Mouse (Mus musculus) neural tube, embryonic 11.5 days (tissue): ENCODE results near the gene Kcnc1. TPM values are rescaled to one million over a fixed set of nuclear protein-coding genes. Genes with fewer than 3 reads are reported as not detected.

Source experiments
- ATAC-seq: fragments of 200-750 bp; cut with Nextera tagmentation; 2 replicates; pipeline ENCODE4 v1.8.0; 2017; ENCODE audit warnings: moderate number of reproducible peaks, mild to moderate bottlenecking, moderate TSS enrichment, moderate library complexity; ENCODE audit not compliant: insufficient read depth, low FRiP score, low TSS enrichment
- DNase-seq: peaks from one replicate; pipeline ENCODE4 v3.0.0-alpha.2; 2015; ENCODE audit warnings: low spot score
- H3K27ac ChIP-seq: fragments of 300-500 bp; sonication (generic); 2 replicates; pipeline ENCODE4 v1.5.1; 2014; ENCODE audit warnings: low read depth, mild to moderate bottlenecking, low read length
- H3K27me3 ChIP-seq: fragments of 300-500 bp; sonication (generic); 2 replicates; pipeline ENCODE4 v1.6.1; 2014; ENCODE audit warnings: mild to moderate bottlenecking, low read length, mixed read lengths; ENCODE audit not compliant: control insufficient read depth, insufficient read depth
- H3K36me3 ChIP-seq: fragments of 300-500 bp; sonication (generic); 2 replicates; pipeline ENCODE4 v1.6.1; 2014; ENCODE audit warnings: mild to moderate bottlenecking, low read length, moderate library complexity, mixed read lengths; ENCODE audit not compliant: control insufficient read depth, insufficient read depth
- H3K4me1 ChIP-seq: fragments of 300-500 bp; sonication (generic); 2 replicates; pipeline ENCODE4 v1.6.1; 2014; ENCODE audit warnings: low read length, mixed read lengths; ENCODE audit not compliant: control insufficient read depth, insufficient read depth
- H3K4me2 ChIP-seq: fragments of 300-500 bp; sonication (generic); 2 replicates; pipeline ENCODE4 v1.6.1; 2014; ENCODE audit warnings: low read depth, mild to moderate bottlenecking, moderate library complexity
- H3K4me3 ChIP-seq: fragments of 300-500 bp; sonication (generic); 2 replicates; pipeline ENCODE4 v1.5.1; 2014; ENCODE audit warnings: low read depth, low read length
- H3K9ac ChIP-seq: fragments of 300-500 bp; sonication (generic); 2 replicates; pipeline ENCODE4 v1.6.1; 2014; ENCODE audit warnings: mild to moderate bottlenecking, low read length
- H3K9me3 ChIP-seq: fragments of 300-500 bp; sonication (generic); 2 replicates; pipeline ENCODE4 v1.6.1; 2016; ENCODE audit warnings: low read length; ENCODE audit not compliant: control insufficient read depth
- WGBS: fragments of 180-500 bp; shearing (Covaris S2); extraction: QIAGEN DNeasy Blood & Tissue Kit; methylation state at CpG from one replicate; pipeline ENCODE4 v1.1.7; 2014; 5-methylcytosine and 5-hydroxymethylcytosine counted together
- polyA plus RNA-seq: library from polyadenylated mRNA; unstranded; fragments of >200 nt; fragmentation: Nextera tagmentation; extraction: Ambion mirVana; gene quantifications from 2 replicates; pipeline ENCODE4 v1.2.1, GENCODE M21; 2014

Kcnc1 gene
- polyA plus RNA-seq, 1 experiment from 2014 or later = 3.7 TPM

GRCm38 (mm10) chr7:46422052-46422763, 25.9 kb downstream of the Kcnc1 start:
- H3K4me2 ChIP-seq = no peak overlapping the region
- 59% methylated on average over 8 of the region's 8 CpGs for WGBS
- H3K27ac ChIP-seq = no peak overlapping the region
- ATAC-seq (peak; percentile 72), DNase-seq (peak; percentile 29)
- no peaks in the 10 kb centered on the region for H3K9me3 ChIP-seq
- peaks cover 12% of the 10 kb centered on the region for H3K4me1 ChIP-seq
- no peaks in the 10 kb centered on the region for H3K27me3 ChIP-seq
- H3K36me3 ChIP-seq = no peaks in the 10 kb centered on the region
- H3K4me3 ChIP-seq = no peak overlapping the region
- no peak overlapping the region for H3K9ac ChIP-seq

- peak; percentile 77 for ATAC-seq
- no peak overlapping the region for H3K4me3 ChIP-seq
- no peak overlapping the region for H3K9ac ChIP-seq
- DNase-seq = peak; percentile 79
- no peaks in the 10 kb centered on the region for H3K9me3 ChIP-seq
- H3K27me3 ChIP-seq = no peaks in the 10 kb centered on the region
- 0 out of 2 replicates have a peak overlapping the region, but pooled peaks have one; percentile 1 for H3K27ac ChIP-seq
- H3K4me2 ChIP-seq = no peak overlapping the region
- 68% methylated on average over 18 of the region's 18 CpGs for WGBS
- H3K36me3 ChIP-seq = no peaks in the 10 kb centered on the region
- peaks cover 12% of the 10 kb centered on the region for H3K4me1 ChIP-seq
Observed at GRCm38 (mm10) chr7:46422764-46423412, 26.6 kb downstream of the Kcnc1 start.

GRCm38 (mm10) chr7:46423951-46424350, 27.7 kb downstream of the Kcnc1 start:
- WGBS = 76% methylated on average over 3 of the region's 3 CpGs
- no peaks in the 10 kb centered on the region for H3K27me3 ChIP-seq
- H3K27ac ChIP-seq = no peak overlapping the region
- H3K4me1 ChIP-seq = peaks cover 12% of the 10 kb centered on the region
- no peak for ATAC-seq
- no peak overlapping the region for H3K4me2 ChIP-seq
- H3K9ac ChIP-seq = no peak overlapping the region
- no peaks in the 10 kb centered on the region for H3K9me3 ChIP-seq
- no peak overlapping the region for H3K4me3 ChIP-seq
- no peak for DNase-seq
- H3K36me3 ChIP-seq = no peaks in the 10 kb centered on the region

GRCm38 (mm10) chr7:46425012-46425411, 28.7 kb downstream of the Kcnc1 start:
- Histone ChIP-seq H3K27me3 (no peaks in the 10 kb centered on the region), H3K4me1 (peaks cover 12% of the 10 kb centered on the region), H3K36me3 (no peaks in the 10 kb centered on the region), H3K4me3 (no peak overlapping the region), H3K9me3 (no peaks in the 10 kb centered on the region), H3K27ac (no peak overlapping the region), H3K9ac (no peak overlapping the region), H3K4me2 (no peak overlapping the region)
- DNase-seq = no peak
- no peak for ATAC-seq
- WGBS = 72% methylated on average over 4 of the region's 4 CpGs

- DNase-seq (peak; percentile 29), ATAC-seq (peak; percentile 81)
- no peak overlapping the region for H3K27ac ChIP-seq
- no peaks in the 10 kb centered on the region for H3K9me3 ChIP-seq
- H3K36me3 ChIP-seq = no peaks in the 10 kb centered on the region
- H3K4me3 ChIP-seq = no peak overlapping the region
- no peak overlapping the region for H3K9ac ChIP-seq
- no peak overlapping the region for H3K4me2 ChIP-seq
- H3K27me3 ChIP-seq = no peaks in the 10 kb centered on the region
- WGBS = 58% methylated on average over 5 of the region's 5 CpGs
- no peaks in the 10 kb centered on the region for H3K4me1 ChIP-seq
Observed at GRCm38 (mm10) chr7:46433874-46434273, 37.6 kb downstream of the Kcnc1 start.

GRCm38 (mm10) chr7:46435833-46436232, 39.5 kb downstream of the Kcnc1 start:
- 89% methylated on average over 5 of the region's 5 CpGs for WGBS
- Histone ChIP-seq H3K9me3 (no peaks in the 10 kb centered on the region), H3K4me3 (no peak overlapping the region), H3K27me3 (no peaks in the 10 kb centered on the region), H3K4me1 (no peaks in the 10 kb centered on the region), H3K27ac (no peak overlapping the region), H3K36me3 (no peaks in the 10 kb centered on the region), H3K9ac (no peak overlapping the region), H3K4me2 (no peak overlapping the region)
- DNase-seq (no peak), ATAC-seq (no peak)

- WGBS = 20% methylated on average over 9 of the region's 9 CpGs
- H3K9me3 ChIP-seq = no peaks in the 10 kb centered on the region
- ATAC-seq = no peak
Observed at GRCm38 (mm10) chr7:46438537-46439141, 42.3 kb downstream of the Kcnc1 start.

GRCm38 (mm10) chr7:46443163-46443562, 46.9 kb downstream of the Kcnc1 start:
- Histone ChIP-seq H3K27me3 (no peaks in the 10 kb centered on the region), H3K9ac (no peak overlapping the region), H3K4me3 (no peak overlapping the region), H3K9me3 (no peaks in the 10 kb centered on the region), H3K4me1 (no peaks in the 10 kb centered on the region), H3K4me2 (no peak overlapping the region), H3K27ac (no peak overlapping the region), H3K36me3 (no peaks in the 10 kb centered on the region)
- DNase-seq = no peak
- WGBS = 84% methylated on average over 10 of the region's 10 CpGs
- no peak for ATAC-seq

More at GRCm38 (mm10) chr7:46438537-46439141, 42.3 kb downstream of the Kcnc1 start:
- no peak for DNase-seq
- Histone ChIP-seq H3K36me3 (no peaks in the 10 kb centered on the region), H3K27me3 (no peaks in the 10 kb centered on the region), H3K4me3 (no peak overlapping the region), H3K9ac (no peak overlapping the region), H3K27ac (no peak overlapping the region), H3K4me1 (no peaks in the 10 kb centered on the region), H3K4me2 (no peak overlapping the region)
